Mouse (Mus musculus): ENCODE data around the gene Srp14.

The Srp14 gene

DNA sequence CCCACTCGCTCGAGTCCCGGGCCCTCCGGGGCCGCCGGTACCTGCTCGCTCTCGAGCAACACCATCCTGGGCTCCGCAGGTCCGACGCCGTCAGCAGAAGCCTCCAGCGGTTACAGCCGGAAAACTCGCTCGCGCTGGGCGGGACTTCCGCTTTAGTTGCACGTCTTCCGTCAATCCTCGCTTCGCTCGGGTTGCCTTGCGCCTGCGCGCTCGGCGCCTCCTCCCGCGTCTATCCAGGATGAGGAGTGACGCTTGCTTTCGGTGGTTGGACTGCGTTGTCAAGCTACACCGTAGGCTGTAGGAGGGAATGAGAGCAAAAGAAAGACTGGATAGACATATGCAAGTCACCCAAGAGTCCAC is at the start of gene Srp14:
TSS of gene Srp14 (minus strand) at position 162 of the 360 bp plus-strand sequence.
- DNase-seq = peak; percentile 97

DNA sequence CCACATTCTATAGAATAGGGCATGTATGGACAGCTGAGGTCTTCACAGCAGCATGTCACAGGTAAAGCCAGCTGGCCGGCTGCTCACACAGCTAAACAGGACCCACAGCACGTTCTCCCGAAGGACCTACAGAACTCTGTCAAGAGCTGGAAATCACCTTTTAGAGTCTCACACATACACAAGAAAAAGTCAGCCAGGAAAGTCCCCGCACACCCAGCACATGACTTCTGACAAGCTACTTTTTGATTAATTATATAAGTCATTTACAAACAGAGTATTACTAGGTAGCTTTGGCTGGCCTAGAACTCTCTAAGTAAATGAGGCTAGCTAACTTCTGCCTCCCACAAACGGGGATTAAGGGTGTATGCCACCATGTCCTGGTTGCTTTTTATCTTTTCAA is 47.0 kb upstream of the Srp14 start:
- no peak for DNase-seq

DNA sequence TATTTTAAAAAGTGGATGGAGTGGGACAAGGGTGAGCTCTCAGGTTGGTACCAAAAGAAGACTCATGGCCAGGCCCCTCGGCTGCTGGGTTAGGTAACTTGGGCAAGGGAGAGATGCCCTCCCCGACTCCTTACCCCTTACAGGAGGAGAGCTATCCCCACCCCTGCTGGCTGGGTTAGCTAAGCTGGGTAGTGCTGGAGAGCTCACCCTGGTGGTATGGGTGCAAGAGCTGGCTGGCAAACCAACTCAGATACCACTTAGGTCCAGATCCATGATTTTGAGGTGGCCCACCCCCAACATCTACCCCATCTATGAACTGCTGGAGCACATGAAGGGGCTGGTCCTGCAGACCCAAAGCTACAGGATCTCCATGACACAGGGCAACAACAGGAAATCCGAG is 45.3 kb upstream of the Srp14 start:
- no peak for DNase-seq

DNA sequence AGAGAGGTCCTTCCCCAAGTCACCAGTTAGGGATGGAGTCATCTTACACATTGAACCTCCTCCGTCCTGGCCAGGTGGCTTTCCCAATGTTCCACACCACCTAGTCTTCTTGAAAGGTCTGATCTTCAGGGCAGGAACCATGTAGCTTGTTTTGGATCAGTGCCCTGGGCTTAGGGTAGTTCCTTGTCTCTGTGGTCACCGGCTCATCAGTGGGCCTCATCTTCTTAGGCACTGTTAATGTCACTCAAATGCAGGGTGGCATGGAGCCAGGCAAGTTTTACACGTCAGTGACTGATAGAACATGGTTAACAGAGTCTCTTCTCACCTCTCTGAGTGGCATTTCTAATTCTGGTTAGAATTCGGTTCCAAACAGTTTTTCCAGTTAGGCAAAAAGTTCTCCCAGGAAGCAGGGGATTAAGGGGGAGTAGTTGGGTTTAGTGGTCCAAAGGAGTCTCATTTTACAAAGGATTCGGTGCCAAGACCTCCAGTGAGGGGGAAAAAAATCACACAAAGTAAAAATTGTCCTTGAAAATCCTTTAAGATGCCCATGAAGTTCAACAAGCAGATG is 43.7 kb upstream of the Srp14 start:
- DNase-seq = no peak

DNA sequence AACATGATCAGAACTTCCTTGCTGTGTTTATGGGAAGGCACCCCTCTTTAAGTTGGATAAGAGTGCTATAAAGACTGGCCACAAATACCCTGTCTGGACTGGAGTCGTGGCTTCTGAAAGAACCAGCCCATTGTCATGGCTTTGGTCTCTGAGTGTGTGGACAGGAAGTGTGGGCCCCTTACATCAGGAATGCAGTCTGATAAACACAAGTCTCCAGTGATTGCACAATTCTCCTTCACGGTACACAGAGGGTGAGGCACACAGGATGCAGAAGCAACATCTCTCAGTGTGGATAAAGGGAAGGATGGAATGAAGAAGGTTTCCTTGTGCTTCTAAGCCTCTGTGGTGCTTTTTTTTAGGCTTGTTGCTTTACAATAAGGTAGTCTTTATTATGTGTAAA is 42.8 kb upstream of the Srp14 start:
- DNase-seq = no peak

DNA sequence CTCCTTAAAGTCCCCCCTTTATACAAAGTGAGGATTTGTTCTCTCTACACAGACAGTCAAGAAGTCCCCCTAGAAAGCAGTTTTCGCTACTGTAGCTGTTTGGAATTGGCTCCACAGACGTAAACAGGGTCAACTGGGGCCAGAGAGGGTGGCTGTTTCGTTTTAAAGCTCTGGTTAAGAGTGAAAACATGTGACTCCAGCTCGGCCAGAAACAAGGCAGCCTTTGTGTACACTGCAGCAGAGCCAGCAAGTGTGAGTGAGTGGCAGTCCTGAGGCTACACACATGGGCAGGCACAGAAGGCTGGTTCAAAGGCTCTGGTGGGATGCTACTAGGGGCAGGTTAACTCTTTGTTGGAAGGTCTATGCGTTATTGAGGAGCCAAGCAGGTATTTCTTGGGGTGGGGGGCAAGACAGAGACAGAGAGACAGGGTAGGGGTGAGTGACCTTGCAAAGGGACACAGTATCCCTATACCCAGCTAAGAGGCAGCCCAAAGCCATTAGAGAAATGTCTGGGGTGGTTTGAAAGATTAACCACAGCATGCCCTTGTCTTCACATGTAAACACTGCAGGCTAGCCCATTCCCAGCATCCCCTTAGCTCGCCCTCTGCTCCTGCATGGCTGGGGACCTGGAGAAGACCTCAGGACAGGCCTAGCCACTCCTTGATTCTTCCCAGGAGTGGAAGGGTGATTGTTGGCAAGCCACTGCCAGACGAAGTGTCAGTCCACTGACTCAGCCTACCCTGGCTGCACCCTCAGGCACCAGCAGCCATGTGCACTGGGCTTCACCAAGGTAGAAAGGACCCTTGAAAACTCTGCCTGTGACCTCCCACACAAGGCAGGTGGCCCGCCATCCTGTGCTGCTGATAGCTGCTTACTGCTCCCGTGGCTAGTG is 40.8 kb upstream of the Srp14 start:
- peak; percentile 86 for DNase-seq

DNA sequence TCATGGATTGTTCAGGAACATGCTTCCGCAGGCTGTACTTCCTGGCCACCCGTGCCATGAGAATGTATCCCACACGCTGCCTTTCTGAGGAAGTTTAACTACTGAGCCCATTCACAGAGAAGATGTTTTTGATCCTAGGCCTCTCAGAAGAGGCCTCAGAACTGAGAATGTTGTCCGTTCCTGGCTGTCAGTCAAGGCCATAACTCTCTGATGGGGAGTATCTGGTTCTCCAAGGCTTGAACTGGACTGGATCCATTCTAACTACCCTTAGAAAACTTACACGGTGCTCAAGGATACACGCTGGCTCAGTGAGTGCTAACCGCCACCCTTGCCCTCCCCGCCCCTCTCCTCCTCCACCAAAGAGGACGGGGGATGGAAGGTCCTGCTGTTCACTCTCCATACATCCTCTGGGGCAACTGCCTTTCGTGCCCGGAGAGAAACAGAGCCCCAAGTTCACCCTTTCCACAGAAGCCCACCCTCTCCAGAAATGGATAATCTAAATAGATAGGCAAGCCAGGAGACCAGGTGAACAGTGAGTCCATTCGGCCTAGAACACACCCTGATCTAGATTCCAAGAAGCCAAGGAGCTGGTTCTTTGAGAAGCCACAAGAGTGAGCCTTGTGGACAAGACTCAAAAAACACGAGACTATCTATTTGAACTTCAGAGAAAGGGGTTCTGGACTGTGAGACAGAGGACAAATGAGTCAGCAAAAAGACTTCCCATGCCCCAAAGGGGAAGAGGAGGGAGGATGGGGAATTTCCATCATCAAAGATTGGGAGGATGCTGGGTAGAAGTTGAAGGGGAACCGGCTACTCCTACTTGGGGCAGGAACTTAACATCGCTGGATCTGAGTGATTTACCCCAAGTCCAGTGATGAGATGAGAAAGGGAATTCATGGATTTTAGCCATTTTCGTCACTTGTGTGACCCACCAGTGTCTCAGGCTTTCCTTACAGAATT is 33.2 kb upstream of the Srp14 start:
- DNase-seq = no peak

DNA sequence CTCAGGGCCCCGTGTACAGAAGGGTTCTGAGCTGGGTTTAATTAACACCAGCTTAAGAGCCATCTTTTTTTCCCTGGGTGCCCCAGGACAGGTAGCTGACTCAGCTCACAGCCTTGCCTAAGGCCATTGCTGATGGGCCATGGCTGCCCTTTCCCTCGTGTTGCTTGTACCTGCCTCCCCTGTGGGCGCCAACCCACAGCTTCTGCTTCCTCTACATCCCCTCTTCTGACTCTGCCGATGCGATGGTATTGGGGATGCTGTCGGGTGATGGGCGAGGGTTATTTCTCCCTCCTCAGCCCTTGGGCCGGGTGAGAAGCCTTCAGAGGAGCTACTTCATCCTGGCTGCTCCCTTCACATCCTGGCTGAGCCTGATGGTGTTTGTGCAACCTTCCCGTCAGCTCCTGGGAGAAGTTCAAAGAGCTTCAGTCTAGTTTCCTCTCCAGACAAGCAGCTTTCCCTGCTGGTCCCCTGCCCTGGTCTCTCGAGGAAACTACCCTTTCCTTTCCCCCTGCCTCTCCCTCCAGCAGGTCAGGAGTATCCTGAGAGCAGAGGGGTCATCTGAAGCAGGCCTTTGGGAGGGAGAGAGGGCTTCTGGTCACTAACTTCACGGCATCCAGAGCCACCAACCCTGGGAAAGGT is 32.4 kb upstream of the Srp14 start:
- no peak for DNase-seq

DNA sequence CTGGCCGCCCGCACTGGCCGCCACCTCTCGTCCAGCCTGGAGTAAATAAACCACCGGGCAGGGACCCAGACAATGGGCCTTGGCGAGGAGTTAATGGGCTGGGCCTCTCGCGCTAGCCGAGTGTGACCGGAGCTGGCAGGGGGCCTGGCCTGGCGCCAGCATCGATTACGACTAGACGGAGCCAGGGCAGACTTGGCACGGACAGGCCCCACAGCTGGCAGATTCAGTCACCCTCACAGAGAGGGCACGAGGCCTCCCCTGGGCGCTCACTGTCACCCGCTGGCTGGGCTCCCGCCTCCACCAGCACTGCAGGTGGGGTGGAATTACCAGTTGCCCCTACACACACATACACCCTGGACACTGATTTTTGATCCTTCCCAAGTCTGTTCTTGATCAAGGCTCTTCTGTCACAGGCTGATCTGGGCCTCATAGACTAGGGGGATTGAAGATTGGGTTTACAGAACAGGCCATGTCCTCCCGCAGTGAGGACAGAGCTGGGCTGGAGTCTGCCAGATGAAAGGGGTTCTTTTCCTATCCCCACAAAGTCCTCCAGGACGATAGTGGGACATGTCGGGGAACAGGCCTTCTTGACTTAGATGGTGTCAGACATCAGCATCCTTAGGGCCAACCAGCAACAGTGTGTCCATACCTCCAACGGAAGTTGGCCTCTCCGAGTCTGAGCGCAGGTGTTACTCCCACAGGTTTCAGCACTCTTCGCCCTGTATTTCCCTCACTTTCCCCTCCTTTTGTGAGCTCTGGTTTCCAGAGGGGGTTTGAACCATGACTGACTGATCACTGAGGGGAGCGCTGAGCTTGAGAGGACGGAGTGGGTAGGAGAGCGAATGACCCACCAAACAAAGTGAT is 31.2 kb upstream of the Srp14 start:
- peak; percentile 97 for DNase-seq

DNA sequence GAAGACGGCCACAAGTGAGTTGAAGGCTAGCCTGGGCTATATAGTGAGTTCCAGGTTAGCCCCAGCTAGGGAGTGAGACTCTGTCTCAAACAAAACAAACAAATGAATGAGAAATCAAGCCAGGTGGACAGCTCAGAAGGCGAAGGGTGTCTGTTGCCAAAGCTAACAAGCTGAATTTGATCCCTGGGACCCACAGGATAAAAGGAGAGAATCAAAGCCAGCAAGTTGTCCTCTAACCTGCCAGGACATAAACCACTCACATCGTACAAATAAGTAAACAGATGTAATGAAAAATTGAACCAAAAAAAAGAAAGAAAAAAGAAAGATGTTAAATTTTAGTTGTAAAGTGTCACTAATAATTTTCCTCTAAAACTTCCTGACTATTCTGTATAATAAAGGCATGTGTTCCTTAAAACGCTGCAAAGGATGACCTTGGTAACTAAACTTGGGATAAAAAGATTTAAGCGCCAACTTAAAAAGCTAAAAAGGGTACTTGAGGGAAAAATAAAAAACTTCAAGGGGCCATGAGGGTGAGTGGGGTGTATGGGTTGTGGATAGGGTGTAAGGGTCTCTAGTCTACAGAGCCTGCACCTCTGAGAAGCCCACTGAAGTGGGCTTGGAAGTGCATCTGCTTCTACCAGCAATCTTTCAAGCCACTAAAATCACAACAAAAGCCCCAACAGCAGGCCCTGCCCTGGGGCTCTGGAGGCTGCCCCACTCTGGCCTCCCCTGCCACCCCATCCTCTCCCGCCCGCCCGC is 30.4 kb upstream of the Srp14 start:
- no peak for DNase-seq

DNA sequence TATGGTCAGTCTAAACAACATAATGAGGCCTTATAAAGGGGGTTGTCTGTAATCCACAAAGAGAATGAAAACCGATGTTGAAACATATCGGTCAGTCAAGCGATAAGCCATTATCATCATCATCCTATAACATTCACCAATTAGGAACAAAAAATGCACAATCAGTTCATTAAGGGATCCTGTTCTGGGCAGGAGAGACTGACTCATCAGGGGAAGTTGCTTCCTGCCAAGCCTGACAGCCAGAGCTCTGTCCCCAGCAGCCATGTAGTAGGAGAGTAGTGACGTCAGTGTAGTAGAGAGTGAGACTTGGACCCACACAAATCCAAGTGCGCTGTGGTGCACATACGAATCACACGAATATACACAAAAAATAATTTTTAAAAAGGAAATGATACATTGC is 27.6 kb upstream of the Srp14 start:
- DNase-seq = no peak

DNA sequence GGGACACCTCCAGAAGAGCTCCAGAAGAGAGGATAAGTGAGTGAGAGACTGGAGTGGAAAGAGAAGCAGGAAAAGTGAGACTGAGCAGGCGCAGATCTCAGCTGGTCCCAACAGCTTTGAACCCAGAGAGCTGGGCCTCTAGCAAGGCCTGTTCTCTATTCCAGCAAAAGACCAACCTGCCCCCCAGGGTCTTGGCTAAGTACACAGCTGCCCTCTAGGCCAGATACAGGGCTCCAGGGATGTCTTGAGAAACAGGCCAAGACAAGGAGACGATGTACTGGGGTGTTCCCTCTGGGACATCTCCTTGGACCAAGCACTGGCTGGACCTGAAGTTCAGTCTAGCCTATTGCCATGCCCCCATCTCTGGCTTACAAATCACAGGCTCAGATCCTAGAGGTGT is 20.7 kb upstream of the Srp14 start:
- DNase-seq = no peak

DNA sequence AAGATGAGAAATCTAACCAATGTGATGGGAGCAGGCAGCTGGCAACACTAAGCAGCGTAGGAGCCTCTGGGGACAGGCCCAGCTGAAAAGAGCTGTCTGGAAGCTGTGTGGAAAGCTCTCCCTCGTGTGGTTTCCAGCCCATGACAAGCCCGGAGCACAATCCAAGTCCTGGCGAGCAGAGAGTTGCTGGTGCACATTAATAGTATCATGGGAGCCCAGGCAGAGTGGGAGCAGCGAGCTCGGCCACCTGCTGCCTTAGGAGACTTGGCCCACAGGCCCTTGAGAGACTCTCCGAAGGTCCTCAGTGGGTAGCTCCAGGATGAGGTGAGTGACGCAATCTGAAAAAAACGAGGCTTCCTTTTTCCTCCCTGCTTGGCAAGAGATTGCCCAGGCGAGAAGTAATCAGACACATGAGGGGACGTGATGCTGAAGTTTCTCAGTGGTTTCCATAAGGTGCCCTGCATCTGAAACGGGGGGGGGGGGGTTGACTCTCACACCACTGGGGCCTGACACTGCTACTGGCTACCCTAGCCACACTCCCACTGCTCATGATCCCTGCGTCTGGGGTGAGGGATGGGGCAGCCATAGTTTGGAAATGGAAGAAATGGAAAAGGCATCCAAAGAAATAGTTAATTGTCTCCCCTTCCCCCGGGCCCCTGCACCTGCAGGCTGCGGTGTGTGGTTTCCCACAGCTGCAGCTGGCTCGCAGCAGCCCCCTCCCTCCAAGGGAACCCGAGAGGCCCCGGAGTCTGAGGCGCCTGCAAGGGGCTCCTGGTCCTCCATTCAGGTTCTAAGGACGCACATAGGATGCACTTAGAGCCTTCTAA is 19.8 kb upstream of the Srp14 start:
- peak; percentile 53 for DNase-seq

DNA sequence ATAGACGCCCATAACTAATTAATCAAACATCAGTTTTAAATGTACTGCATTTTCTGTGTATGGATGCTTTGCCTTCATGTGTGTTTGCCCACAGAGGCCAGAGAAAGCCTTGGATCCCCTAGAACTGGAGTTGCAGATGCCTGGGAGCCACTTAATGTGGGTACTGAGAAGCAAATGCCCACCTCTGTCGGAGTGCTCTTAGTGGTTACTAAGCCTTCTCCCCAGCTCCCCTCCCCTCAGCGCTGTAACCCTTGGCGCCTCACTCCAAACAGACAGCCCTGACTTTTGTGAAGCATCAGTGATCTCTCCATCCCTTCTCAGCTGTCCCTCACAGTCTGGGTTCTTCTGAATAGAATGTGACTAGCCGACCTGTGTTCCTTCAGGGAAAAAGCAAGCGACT is 19.0 kb upstream of the Srp14 start:
- DNase-seq = no peak

DNA sequence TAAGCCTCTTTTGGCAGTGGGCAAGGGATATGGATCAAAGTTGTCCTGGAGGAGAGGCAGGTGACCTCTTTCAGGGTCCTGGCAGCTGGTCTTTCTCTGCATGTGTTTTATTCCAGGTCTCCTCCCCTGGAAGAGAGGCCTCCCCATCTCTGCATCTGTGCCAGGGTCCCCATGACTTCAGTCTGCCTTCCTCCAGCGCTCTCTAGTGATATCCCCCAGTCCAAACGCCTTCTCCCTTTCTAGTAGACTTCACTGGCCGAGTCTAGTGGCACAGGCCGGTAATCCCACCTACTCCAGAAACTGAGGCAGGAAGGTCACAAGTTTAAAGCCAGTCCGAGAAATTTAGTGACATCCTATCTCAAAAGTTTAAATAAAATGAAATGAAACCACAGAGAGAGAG is 18.4 kb upstream of the Srp14 start:
- no peak for DNase-seq

DNA sequence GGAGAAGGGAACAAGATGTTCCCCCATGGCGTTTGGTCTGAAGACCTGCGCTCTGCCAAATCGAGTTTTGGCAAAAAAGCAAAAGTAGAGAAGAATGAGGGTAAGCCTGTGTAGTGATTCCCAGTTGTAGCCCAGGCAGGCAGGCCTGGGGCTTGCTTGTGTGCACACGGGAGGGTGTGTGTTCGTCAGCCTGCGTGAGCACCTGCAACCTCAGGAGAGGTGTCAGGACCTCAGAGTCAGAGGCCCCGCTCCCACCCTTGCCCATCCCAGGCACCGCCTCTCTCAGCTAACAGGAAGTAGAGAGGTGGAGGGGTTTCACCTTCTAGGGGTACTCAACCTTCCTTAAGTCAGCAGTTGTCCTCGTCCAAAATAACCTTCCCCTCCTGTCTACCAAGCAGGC is 15.5 kb upstream of the Srp14 start:
- DNase-seq = no peak

DNA sequence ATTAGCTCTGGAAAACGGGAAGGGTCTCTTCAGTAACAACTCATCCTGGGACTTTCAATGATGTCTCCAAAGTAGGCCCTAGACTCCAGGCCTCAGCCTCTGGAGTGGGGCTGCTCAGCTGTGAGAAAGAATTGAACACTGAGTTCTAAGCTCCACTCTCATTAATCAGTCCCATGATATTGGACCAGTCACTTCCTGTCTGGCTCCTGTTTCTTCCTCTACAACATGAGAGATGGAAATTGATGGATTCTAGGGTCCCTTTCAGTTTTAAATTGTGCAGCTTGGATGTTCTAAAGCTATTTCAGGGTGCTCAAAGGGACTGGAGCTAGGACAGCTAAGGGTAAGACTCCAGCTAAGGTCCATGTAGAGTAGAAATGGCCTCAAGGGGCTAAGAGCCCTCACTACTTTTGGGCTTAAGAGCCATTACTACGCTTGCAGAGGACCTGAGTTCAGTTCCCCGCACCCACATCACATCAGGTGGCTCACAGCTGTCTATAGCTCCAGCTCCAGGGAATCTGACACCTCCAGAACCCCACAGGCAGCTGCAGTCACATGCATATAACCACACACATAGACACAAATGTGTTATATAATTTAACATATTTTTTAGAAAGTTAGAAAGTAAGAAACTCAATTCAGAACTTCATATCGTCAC is 12.4 kb upstream of the Srp14 start:
- no peak for DNase-seq

DNA sequence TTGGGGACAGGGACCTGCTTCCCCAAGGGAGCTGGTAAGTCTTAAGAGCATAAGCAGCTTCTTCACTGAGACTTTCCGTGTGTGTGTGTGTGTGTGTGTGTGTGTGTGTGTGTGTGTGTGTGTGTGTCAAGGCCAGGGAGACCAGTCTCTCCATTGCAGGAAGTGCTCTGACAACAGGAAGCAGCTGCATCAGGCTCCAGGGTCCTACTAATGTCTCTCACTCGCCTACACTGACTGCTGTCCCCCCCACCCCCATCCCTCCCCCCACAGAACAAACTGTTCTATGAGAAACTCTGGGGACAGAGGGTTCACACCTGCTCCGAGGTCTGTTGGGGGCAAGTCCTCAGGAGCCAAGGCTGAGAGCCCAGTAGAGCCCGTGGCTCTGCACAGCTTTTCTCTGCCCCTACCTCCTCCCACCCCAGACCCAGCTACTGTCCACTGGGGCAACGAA is 11.8 kb upstream of the Srp14 start:
- DNase-seq = peak; percentile 34

DNA sequence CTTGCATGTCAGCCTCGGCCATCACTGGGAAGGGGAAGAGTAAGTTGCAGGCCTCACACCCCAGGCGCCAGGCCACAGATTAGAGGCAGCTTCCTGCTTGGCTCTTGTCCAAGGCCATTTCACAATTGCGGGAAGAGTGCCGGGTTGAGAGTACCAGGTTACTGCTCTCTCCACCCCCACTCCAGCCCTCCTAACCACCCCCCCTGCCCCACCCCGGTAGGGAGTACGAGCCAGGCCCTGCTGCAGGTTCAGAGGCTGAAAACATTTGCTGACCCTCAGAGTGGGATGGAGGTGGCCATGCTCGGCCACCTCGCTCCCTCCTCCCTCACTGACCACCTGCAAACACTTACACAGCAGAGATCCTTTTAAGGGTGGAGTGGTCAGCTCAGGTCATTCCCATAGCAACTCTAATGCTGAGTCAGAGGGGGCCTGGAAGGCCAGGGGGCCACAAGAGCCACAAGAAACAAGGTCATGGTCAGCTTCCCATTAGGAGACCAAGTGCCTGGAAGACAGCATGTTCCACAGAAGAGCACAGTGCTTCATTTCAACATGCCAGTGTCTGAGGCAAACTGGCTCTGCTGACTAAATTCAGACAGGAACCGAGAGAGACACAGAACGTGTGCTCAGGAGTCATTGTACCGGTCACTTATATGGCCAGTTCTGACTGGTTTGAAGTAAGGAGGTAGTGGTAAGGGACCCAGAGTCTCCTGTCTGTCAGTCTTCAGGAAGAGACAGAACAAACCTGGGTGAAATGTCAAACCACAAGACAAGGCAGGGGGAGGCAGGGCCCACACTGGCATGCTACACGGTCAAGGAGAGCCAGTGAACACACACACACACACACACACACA is 11.0 kb upstream of the Srp14 start:
- DNase-seq = peak; percentile 32
